Mouse (Mus musculus): Measurements from ENCODE around the gene Hspbp1. TPM values are rescaled to one million over a fixed set of nuclear protein-coding genes. Genes with fewer than 3 reads are reported as not detected.

Gene Hspbp1
- polyA plus RNA-seq, 1 experiment from 2014 or later: 146 TPM

DNA sequence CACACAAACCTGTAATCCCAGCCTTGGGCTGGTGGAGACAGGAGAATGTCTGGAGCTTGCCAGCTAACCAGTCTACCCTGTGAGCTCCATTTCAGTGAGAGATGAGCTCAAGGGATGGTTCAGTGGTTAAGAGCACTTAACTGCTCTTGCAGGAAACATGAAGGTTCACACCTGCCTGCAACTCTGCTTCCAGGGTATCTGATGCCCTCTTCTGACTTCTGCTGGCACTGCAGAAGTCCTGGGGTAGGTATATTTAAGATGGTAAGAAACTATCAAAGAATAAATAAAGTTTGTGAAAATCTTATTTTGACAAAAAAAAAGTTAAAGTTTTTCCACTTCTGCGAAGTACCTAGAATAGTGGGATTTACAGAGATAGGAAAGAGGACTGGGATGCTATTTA, 60.5 kb downstream of the Hspbp1 start:
- Histone ChIP-seq H3K4me2 (replicated peaks) (no peak overlapping the region), H3K27ac (replicated peaks) (no peak overlapping the region), H3K36me3 (peaks cover 10% of the 10 kb centered on the region; the same call in 1 of the 2 replicates), H3K27me3 (no peaks in the 10 kb centered on the region), H3K9me3 (no peaks in the 10 kb centered on the region), H3K9ac (replicated peaks) (no peak overlapping the region), H3K4me3 (no peak overlapping the region), H3K4me1 (no peaks in the 10 kb centered on the region)
- 54% methylated on average over 1 of the region's 1 CpGs for WGBS
- 0 out of 2 replicates have a peak, but pooled peaks have one; percentile 35 for ATAC-seq (replicated peaks)

DNA sequence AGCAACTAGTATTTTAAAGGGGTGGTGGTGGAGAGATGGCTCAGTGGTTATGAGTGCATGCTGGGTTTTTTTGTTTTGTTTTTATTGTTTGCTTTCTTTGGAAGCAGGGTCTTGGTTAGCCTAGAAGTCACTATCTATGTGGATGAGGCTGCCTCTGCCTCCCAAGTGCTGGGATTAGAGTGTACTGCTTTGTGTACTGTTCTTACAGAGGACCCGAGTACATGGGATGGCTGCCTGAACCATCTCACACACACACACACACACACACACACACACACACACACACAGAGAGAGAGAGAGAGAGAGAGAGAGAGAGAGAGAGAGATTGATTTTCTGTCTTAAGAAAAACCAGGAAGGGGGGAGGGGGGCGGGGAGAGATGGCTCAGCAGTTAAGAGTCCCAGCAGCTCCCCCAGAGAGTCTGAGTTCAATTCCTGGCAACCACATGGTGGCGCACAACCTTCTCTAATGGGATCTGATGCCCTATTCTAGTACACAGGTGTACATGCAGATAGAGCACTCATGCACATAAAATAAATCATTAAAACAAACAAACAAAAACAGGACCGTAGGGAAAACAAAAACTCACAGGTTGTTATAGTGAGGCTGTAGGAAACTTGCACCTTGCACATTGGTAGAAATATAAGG, 61.2 kb downstream of the Hspbp1 start:
- H3K4me3 ChIP-seq: no peak overlapping the region
- no peaks in the 10 kb centered on the region for H3K4me1 ChIP-seq
- 0 out of 2 replicates have a peak, but pooled peaks have one; percentile 62 for ATAC-seq (replicated peaks)
- no peak overlapping the region for H3K9ac ChIP-seq (replicated peaks)
- no peak overlapping the region for H3K27ac ChIP-seq (replicated peaks)
- H3K36me3 ChIP-seq: peaks cover 3% of the 10 kb centered on the region; the same call in 1 of the 2 replicates
- H3K4me2 ChIP-seq (replicated peaks): no peak overlapping the region
- WGBS: 34% methylated on average over 3 of the region's 4 CpGs
- H3K9me3 ChIP-seq: no peaks in the 10 kb centered on the region
- no peaks in the 10 kb centered on the region for H3K27me3 ChIP-seq

DNA sequence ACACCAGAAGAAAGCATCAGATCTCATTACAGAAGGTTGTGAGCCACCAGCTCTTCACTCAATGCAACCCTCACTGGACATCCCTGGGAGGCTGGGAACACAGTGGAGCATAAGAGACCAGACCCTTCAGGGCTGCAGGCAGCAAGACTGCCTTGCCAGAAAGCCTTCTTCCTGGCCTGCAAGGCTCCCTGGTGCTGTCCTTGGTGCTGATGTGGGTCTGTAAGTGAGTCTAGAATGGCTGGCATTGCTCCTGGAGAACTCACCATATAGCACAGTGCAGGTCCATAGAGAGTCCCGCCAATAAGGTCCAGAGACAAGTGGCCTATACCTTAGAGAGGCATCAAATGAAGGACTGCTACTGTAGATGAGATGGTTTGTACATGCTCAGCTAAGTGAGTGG, 64.9 kb downstream of the Hspbp1 start:
- Histone ChIP-seq H3K4me2 (replicated peaks) (no peak overlapping the region), H3K4me3 (no peak overlapping the region), H3K4me1 (no peaks in the 10 kb centered on the region), H3K27ac (replicated peaks) (no peak overlapping the region), H3K27me3 (no peaks in the 10 kb centered on the region), H3K9ac (replicated peaks) (no peak overlapping the region), H3K9me3 (no peaks in the 10 kb centered on the region), H3K36me3 (no peaks in the 10 kb centered on the region)
- no peak for ATAC-seq (replicated peaks)
- WGBS: 40% methylated on average over 1 of the region's 1 CpGs

DNA sequence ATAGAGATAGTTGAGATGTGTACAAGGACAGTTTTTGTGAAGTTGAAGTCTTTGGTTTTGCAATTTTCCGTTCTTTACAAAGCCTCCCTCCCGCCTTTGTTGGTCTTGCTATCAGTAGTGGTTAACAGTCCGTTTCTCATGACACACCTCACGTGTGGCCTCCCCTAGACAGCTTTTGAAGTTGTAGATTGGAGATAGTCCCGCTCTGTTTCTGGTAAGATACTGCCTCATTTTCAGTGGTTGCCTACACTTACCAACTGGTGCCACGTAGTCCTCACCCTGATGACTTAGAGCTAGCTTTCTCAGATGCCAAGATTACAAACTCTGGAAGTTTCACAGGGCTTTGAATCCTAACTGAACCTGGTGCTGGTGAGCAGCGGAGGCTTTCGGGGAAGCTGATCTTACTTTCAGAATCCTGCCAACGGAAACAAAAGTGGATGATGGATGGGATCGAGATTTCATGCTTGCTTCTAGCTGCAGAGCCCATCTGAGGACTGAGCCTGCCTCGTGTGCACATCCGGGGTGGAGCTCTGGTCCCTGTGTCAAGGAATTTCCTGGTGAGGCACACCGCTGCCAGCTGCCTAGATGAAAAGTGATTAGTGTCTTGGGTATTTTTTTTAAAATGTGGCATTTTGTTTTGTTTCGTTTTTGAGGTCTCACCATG, 71.0 kb downstream of the Hspbp1 start:
- Histone ChIP-seq H3K9me3 (no peaks in the 10 kb centered on the region), H3K27me3 (no peaks in the 10 kb centered on the region), H3K4me2 (replicated peaks) (no peak overlapping the region), H3K36me3 (no peaks in the 10 kb centered on the region), H3K4me3 (no peak overlapping the region), H3K9ac (replicated peaks) (no peak overlapping the region), H3K4me1 (no peaks in the 10 kb centered on the region), H3K27ac (replicated peaks) (no peak overlapping the region)
- ATAC-seq (replicated peaks): no peak
- 82% methylated on average over 14 of the region's 14 CpGs for WGBS

DNA sequence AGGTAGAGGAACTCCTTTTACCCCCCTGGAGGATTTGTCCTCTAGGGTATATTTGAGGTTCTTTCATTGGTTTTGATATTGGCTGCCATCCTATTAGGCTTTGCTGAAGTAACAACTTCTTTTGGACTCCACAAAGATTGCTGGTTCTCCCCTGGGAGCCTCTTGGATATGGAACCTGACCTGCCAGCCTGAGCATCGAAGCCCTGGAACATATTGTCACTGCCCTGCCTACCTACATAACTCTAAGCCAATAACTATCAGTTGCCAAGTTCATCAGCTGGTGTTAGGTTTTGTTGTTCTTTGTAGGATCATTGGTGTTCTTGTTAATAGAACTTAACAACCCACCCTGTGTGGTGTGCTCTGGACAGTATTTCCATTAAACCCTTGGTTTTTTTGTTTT, 71.9 kb downstream of the Hspbp1 start:
- H3K27ac ChIP-seq (replicated peaks): no peak overlapping the region
- H3K4me1 ChIP-seq: no peaks in the 10 kb centered on the region
- no peak overlapping the region for H3K9ac ChIP-seq (replicated peaks)
- no peak for ATAC-seq (replicated peaks)
- H3K27me3 ChIP-seq: no peaks in the 10 kb centered on the region
- 62% methylated on average over 1 of the region's 1 CpGs for WGBS
- H3K36me3 ChIP-seq: no peaks in the 10 kb centered on the region
- H3K9me3 ChIP-seq: no peaks in the 10 kb centered on the region
- no peak overlapping the region for H3K4me3 ChIP-seq
- no peak overlapping the region for H3K4me2 ChIP-seq (replicated peaks)

DNA sequence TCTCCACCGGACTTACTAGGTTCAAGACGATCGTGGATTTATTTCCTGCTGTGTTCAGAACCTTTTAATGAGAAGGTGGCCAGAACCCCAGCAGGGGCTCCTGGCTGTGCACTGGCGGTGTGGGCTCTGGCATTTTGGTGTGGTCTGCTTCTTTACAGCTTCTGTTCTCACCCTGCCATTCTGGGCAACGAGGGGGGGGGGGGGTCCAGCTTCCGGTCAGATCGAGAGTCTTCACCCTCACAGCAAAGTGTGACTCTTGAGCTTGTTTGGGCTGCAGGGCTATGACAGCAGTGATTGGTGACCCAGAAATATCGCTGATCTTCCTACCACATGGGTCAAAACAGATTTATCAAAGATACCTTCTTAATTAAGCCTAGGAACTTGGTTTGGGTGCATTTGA, 72.5 kb downstream of the Hspbp1 start:
- no peak overlapping the region for H3K4me3 ChIP-seq
- no peak for ATAC-seq (replicated peaks)
- H3K4me1 ChIP-seq: no peaks in the 10 kb centered on the region
- no peak overlapping the region for H3K4me2 ChIP-seq (replicated peaks)
- no peak overlapping the region for H3K27ac ChIP-seq (replicated peaks)
- H3K36me3 ChIP-seq: no peaks in the 10 kb centered on the region
- WGBS: 57% methylated on average over 8 of the region's 8 CpGs
- no peaks in the 10 kb centered on the region for H3K9me3 ChIP-seq
- no peak overlapping the region for H3K9ac ChIP-seq (replicated peaks)
- H3K27me3 ChIP-seq: no peaks in the 10 kb centered on the region

DNA sequence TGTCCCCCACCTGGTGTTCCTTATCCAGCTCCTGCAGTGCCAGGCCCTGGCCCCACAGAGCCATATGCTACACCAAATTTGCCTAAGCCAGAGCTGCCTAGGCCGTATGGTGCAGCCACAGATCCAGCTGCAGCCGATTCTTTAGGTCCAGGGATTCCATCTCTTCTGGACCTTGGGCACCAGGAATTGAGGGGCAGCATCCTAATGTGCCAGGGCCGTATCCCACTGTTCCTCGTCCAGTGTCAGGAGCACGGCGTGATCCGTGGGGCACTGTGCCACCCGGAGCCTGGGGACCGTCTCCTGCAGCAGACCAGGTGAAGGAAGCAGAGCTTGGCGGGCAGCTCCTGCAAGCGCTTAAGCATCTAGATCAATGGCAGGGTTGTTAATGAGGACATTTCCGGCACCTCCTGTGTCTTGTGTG, 72.9 kb downstream of the Hspbp1 start:
- H3K9ac ChIP-seq (replicated peaks): no peak overlapping the region
- no peak overlapping the region for H3K4me2 ChIP-seq (replicated peaks)
- H3K27me3 ChIP-seq: no peaks in the 10 kb centered on the region
- H3K9me3 ChIP-seq: no peaks in the 10 kb centered on the region
- WGBS: 77% methylated on average over 12 of the region's 12 CpGs
- no peak overlapping the region for H3K27ac ChIP-seq (replicated peaks)
- ATAC-seq (replicated peaks): no peak
- no peak overlapping the region for H3K4me3 ChIP-seq
- H3K4me1 ChIP-seq: no peaks in the 10 kb centered on the region
- H3K36me3 ChIP-seq: no peaks in the 10 kb centered on the region

DNA sequence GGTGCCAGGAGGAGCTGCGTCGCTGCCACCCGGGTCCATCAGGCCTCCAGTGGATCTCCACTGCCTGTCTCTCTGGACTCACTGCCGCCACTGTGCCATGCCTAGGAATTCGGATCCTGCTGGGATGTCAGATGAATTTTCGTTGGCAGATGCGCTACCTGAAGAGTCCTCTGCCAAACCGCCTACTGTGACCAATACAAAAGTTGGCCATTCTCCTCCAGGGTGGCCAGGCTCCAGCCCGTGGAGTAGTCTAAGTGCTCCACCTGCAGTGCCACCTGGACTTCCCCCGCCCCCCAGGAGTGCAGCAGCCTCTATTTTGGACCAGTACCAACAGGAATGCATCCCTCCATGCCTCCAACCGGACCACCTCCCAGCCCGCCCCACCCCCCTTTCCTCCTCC, 73.4 kb downstream of the Hspbp1 start:
- ATAC-seq (replicated peaks): no peak
- Histone ChIP-seq H3K27ac (replicated peaks) (no peak overlapping the region), H3K4me2 (replicated peaks) (no peak overlapping the region), H3K4me3 (no peak overlapping the region), H3K27me3 (no peaks in the 10 kb centered on the region), H3K4me1 (no peaks in the 10 kb centered on the region), H3K9me3 (no peaks in the 10 kb centered on the region), H3K9ac (replicated peaks) (no peak overlapping the region), H3K36me3 (no peaks in the 10 kb centered on the region)
- WGBS: 82% methylated on average over 12 of the region's 12 CpGs

Other genes starting within 250 kb of the Hspbp1 start
- gene Rdh13, start 239.4 kb downstream of the Hspbp1 start, polyA plus RNA-seq (2015; fragmentation: Nextera tagmentation; extraction: Ambion mirVana): 34.8 and 37.3 TPM in 2 replicates
- gene Eps8l1, start 224.4 kb downstream of the Hspbp1 start, polyA plus RNA-seq (2015; fragmentation: Nextera tagmentation; extraction: Ambion mirVana): 7.0 TPM in 2 replicates
- 48.4 and 50.3 TPM in 2 replicates for gene Ppp1r12c, start 183.4 kb downstream of the Hspbp1 start, polyA plus RNA-seq (2015; fragmentation: Nextera tagmentation; extraction: Ambion mirVana)
- gene Tnnt1, start 168.7 kb downstream of the Hspbp1 start, polyA plus RNA-seq (2015; fragmentation: Nextera tagmentation; extraction: Ambion mirVana): 2.5 and 2.6 TPM in 2 replicates
- 1.8 and 1.9 TPM in 2 replicates for gene Tnni3, start 160.8 kb downstream of the Hspbp1 start, polyA plus RNA-seq (2015; fragmentation: Nextera tagmentation; extraction: Ambion mirVana)
- 1.6 and 1.7 TPM in 2 replicates for gene Dnaaf3, start 152.6 kb downstream of the Hspbp1 start, polyA plus RNA-seq (2015; fragmentation: Nextera tagmentation; extraction: Ambion mirVana)
- gene Syt5, start 137.5 kb downstream of the Hspbp1 start, polyA plus RNA-seq (2015; fragmentation: Nextera tagmentation; extraction: Ambion mirVana): 158 and 164 TPM in 2 replicates
- 0.24 and 0.52 TPM in 2 replicates for gene Ptprh, start 81.0 kb downstream of the Hspbp1 start, polyA plus RNA-seq (2015; fragmentation: Nextera tagmentation; extraction: Ambion mirVana)
- 2.7 and 3.1 TPM in 2 replicates for gene Tmem86b, start 53.6 kb downstream of the Hspbp1 start, polyA plus RNA-seq (2015; fragmentation: Nextera tagmentation; extraction: Ambion mirVana)
- 9.2 and 9.3 TPM in 2 replicates for gene Ppp6r1, start 26.0 kb downstream of the Hspbp1 start, polyA plus RNA-seq (2015; fragmentation: Nextera tagmentation; extraction: Ambion mirVana)
- gene Brsk1, start 5.5 kb upstream of the Hspbp1 start, polyA plus RNA-seq (2015; fragmentation: Nextera tagmentation; extraction: Ambion mirVana): 6.7 and 7.9 TPM in 2 replicates
- 0.08 and 0.24 TPM in 2 replicates for gene Tmem150b, start 40.2 kb upstream of the Hspbp1 start, polyA plus RNA-seq (2015; fragmentation: Nextera tagmentation; extraction: Ambion mirVana)
- 64.3 and 70.6 TPM in 2 replicates for gene Kmt5c, start 55.0 kb upstream of the Hspbp1 start, polyA plus RNA-seq (2015; fragmentation: Nextera tagmentation; extraction: Ambion mirVana)
- gene Cox6b2, start 68.0 kb upstream of the Hspbp1 start, polyA plus RNA-seq (2015; fragmentation: Nextera tagmentation; extraction: Ambion mirVana): 13.7 and 14.1 TPM in 2 replicates
- gene Fam71e2, start 86.2 kb upstream of the Hspbp1 start, polyA plus RNA-seq (2015; fragmentation: Nextera tagmentation; extraction: Ambion mirVana): not detected in 2 replicates
- gene Il11, start 97.8 kb upstream of the Hspbp1 start, polyA plus RNA-seq (2015; fragmentation: Nextera tagmentation; extraction: Ambion mirVana): 0.56 and 1.2 TPM in 2 replicates
- gene Tmem190, start 97.9 kb upstream of the Hspbp1 start, polyA plus RNA-seq (2015; fragmentation: Nextera tagmentation; extraction: Ambion mirVana): not detected in 2 replicates
- 3.5 TPM in 2 replicates for gene Tmem238, start 104.6 kb upstream of the Hspbp1 start, polyA plus RNA-seq (2015; fragmentation: Nextera tagmentation; extraction: Ambion mirVana)
- 224 and 256 TPM in 2 replicates for gene Rpl28, start 107.8 kb upstream of the Hspbp1 start, polyA plus RNA-seq (2015; fragmentation: Nextera tagmentation; extraction: Ambion mirVana)
- 363 and 383 TPM in 2 replicates for gene Ube2s, start 127.5 kb upstream of the Hspbp1 start, polyA plus RNA-seq (2015; fragmentation: Nextera tagmentation; extraction: Ambion mirVana)
- gene Shisa7, start 159.6 kb upstream of the Hspbp1 start, polyA plus RNA-seq (2015; fragmentation: Nextera tagmentation; extraction: Ambion mirVana): 8.8 and 10.7 TPM in 2 replicates
- gene Isoc2b, start 185.2 kb upstream of the Hspbp1 start, polyA plus RNA-seq (2015; fragmentation: Nextera tagmentation; extraction: Ambion mirVana): 3.7 and 4.8 TPM in 2 replicates
- gene Isoc2a, start 192.1 kb upstream of the Hspbp1 start, polyA plus RNA-seq (2015; fragmentation: Nextera tagmentation; extraction: Ambion mirVana): 0.65 and 0.76 TPM in 2 replicates
- 0.31 and 0.33 TPM in 2 replicates for gene Gm36210, start 221.4 kb upstream of the Hspbp1 start, polyA plus RNA-seq (2015; fragmentation: Nextera tagmentation; extraction: Ambion mirVana)
- 4.0 and 4.2 TPM in 2 replicates for gene Zfp628, start 230.1 kb upstream of the Hspbp1 start, polyA plus RNA-seq (2015; fragmentation: Nextera tagmentation; extraction: Ambion mirVana)
- gene Nat14, start 237.0 kb upstream of the Hspbp1 start, polyA plus RNA-seq (2015; fragmentation: Nextera tagmentation; extraction: Ambion mirVana): 35.2 and 39.3 TPM in 2 replicates
- gene Ssc5d, start 240.7 kb upstream of the Hspbp1 start, polyA plus RNA-seq (2015; fragmentation: Nextera tagmentation; extraction: Ambion mirVana): 0.24 and 0.32 TPM in 2 replicates

Data from forebrain, embryonic 15.5 days (tissue).